Mouse (Mus musculus): Measurements from ENCODE around the gene Dirc2. TPM values are rescaled to one million over a fixed set of nuclear protein-coding genes. Genes with fewer than 3 reads are reported as not detected.

Gene Dirc2
- polyA plus RNA-seq, 1 experiment from 2014 or later: 20.9 TPM

- WGBS: 80% methylated on average over 6 of the region's 6 CpGs
These were observed 22.9 kb upstream of the Dirc2 start for GRCm38 (mm10) chr16:35791962-35792521.

GRCm38 (mm10) chr16:35788330-35788729, 19.2 kb upstream of the Dirc2 start:
- Histone ChIP-seq H3K4me1 (ENCODE audit: control insufficient read depth, insufficient read depth, low read length) (0 out of 2 replicates have a peak, but pooled peaks cover 2% of the 10 kb centered on the region), H3K27ac (ENCODE audit: low read depth, low read length) (no peak overlapping the region), H3K36me3 (ENCODE audit: control insufficient read depth, insufficient read depth, low read length) (no peaks in the 10 kb centered on the region), H3K9ac (ENCODE audit: low read length) (no peak overlapping the region), H3K4me2 (ENCODE audit: low read depth) (no peak overlapping the region), H3K4me3 (ENCODE audit: low read depth, low read length) (no peak overlapping the region), H3K27me3 (ENCODE audit: control insufficient read depth, insufficient read depth, low read length) (no peaks in the 10 kb centered on the region), H3K9me3 (ENCODE audit: control insufficient read depth, low read length) (no peaks in the 10 kb centered on the region)
- 91% methylated on average over 6 of the region's 6 CpGs for WGBS
- ATAC-seq (ENCODE audit: insufficient read depth, low FRiP score, low TSS enrichment): no peak
- DNase-seq (ENCODE audit: low spot score): no peak

More at GRCm38 (mm10) chr16:35791962-35792521, 22.9 kb upstream of the Dirc2 start:
- ATAC-seq (ENCODE audit: insufficient read depth, low FRiP score, low TSS enrichment): no peak
- 0 out of 2 replicates have a peak, but pooled peaks cover 2% of the 10 kb centered on the region for H3K4me1 ChIP-seq (ENCODE audit: control insufficient read depth, insufficient read depth, low read length)
- H3K36me3 ChIP-seq (ENCODE audit: control insufficient read depth, insufficient read depth, low read length): no peaks in the 10 kb centered on the region
- H3K27ac ChIP-seq (ENCODE audit: low read depth, low read length): no peak overlapping the region
- no peak overlapping the region for H3K4me3 ChIP-seq (ENCODE audit: low read depth, low read length)
- no peaks in the 10 kb centered on the region for H3K9me3 ChIP-seq (ENCODE audit: control insufficient read depth, low read length)
- H3K4me2 ChIP-seq (ENCODE audit: low read depth): no peak overlapping the region
- DNase-seq (ENCODE audit: low spot score): no peak
- no peak overlapping the region for H3K9ac ChIP-seq (ENCODE audit: low read length)
- H3K27me3 ChIP-seq (ENCODE audit: control insufficient read depth, insufficient read depth, low read length): no peaks in the 10 kb centered on the region

DNA sequence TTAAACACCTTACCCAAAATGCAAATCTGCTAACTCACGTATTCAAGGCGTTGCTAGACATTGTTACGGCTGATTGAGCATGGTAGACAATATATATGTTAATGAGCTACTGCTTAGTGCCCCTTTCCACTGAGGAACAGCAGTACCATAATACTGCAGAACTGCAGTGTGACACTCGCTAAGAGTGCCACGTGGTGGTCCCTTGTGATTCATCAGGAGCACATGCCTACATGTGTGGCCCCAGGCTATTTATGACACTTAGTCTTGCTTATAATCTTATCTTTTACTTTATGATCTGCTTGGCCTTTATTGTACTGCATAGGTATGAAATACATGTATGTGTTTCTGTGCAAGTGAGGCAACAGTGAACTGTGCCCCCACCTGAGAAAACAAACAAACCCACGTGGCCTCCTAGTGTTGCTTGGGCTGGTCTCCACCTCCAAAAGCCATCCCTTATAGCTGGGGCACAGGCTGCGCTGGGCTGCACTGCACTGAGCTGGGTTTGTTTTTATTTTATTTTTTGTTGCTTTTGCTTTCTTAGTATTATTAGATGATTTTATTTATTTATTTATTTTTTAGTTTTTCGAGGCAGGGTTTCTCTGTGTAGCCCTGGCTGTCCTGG, 18.5 kb upstream of the Dirc2 start:
- Histone ChIP-seq H3K36me3 (ENCODE audit: control insufficient read depth, insufficient read depth, low read length) (no peaks in the 10 kb centered on the region), H3K4me1 (ENCODE audit: control insufficient read depth, insufficient read depth, low read length) (0 out of 2 replicates have a peak, but pooled peaks cover 2% of the 10 kb centered on the region), H3K4me3 (ENCODE audit: low read depth, low read length) (no peak overlapping the region), H3K9me3 (ENCODE audit: control insufficient read depth, low read length) (no peaks in the 10 kb centered on the region), H3K27ac (ENCODE audit: low read depth, low read length) (no peak overlapping the region), H3K4me2 (ENCODE audit: low read depth) (no peak overlapping the region), H3K9ac (ENCODE audit: low read length) (no peak overlapping the region), H3K27me3 (ENCODE audit: control insufficient read depth, insufficient read depth, low read length) (no peaks in the 10 kb centered on the region)
- DNase-seq (ENCODE audit: low spot score): no peak
- WGBS: 62% methylated on average over 8 of the region's 8 CpGs
- ATAC-seq (ENCODE audit: insufficient read depth, low FRiP score, low TSS enrichment): peak; percentile 55; the same call in 1 of the 2 replicates

GRCm38 (mm10) chr16:35787163-35787562, 18.0 kb upstream of the Dirc2 start:
- no peaks in the 10 kb centered on the region for H3K27me3 ChIP-seq (ENCODE audit: control insufficient read depth, insufficient read depth, low read length)
- DNase-seq (ENCODE audit: low spot score) (no peak), ATAC-seq (ENCODE audit: insufficient read depth, low FRiP score, low TSS enrichment) (0 out of 2 replicates have a peak, but pooled peaks have one; percentile 23)
- H3K9ac ChIP-seq (ENCODE audit: low read length): no peak overlapping the region
- WGBS: 91% methylated on average over 6 of the region's 6 CpGs
- H3K4me3 ChIP-seq (ENCODE audit: low read depth, low read length): no peak overlapping the region
- 0 out of 2 replicates have a peak, but pooled peaks cover 2% of the 10 kb centered on the region for H3K4me1 ChIP-seq (ENCODE audit: control insufficient read depth, insufficient read depth, low read length)
- H3K36me3 ChIP-seq (ENCODE audit: control insufficient read depth, insufficient read depth, low read length): no peaks in the 10 kb centered on the region
- H3K27ac ChIP-seq (ENCODE audit: low read depth, low read length): no peak overlapping the region
- H3K4me2 ChIP-seq (ENCODE audit: low read depth): no peak overlapping the region
- H3K9me3 ChIP-seq (ENCODE audit: control insufficient read depth, low read length): no peaks in the 10 kb centered on the region

GRCm38 (mm10) chr16:35784134-35784725, 15.1 kb upstream of the Dirc2 start:
- WGBS: 84% methylated on average over 7 of the region's 7 CpGs
- Histone ChIP-seq H3K27ac (ENCODE audit: low read depth, low read length) (no peak overlapping the region), H3K4me3 (ENCODE audit: low read depth, low read length) (no peak overlapping the region), H3K4me1 (ENCODE audit: control insufficient read depth, insufficient read depth, low read length) (0 out of 2 replicates have a peak, but pooled peaks cover 2% of the 10 kb centered on the region), H3K9me3 (ENCODE audit: control insufficient read depth, low read length) (no peaks in the 10 kb centered on the region), H3K36me3 (ENCODE audit: control insufficient read depth, insufficient read depth, low read length) (no peaks in the 10 kb centered on the region), H3K4me2 (ENCODE audit: low read depth) (no peak overlapping the region), H3K27me3 (ENCODE audit: control insufficient read depth, insufficient read depth, low read length) (no peaks in the 10 kb centered on the region), H3K9ac (ENCODE audit: low read length) (no peak overlapping the region)
- ATAC-seq (ENCODE audit: insufficient read depth, low FRiP score, low TSS enrichment) (no peak), DNase-seq (ENCODE audit: low spot score) (no peak)

DNA sequence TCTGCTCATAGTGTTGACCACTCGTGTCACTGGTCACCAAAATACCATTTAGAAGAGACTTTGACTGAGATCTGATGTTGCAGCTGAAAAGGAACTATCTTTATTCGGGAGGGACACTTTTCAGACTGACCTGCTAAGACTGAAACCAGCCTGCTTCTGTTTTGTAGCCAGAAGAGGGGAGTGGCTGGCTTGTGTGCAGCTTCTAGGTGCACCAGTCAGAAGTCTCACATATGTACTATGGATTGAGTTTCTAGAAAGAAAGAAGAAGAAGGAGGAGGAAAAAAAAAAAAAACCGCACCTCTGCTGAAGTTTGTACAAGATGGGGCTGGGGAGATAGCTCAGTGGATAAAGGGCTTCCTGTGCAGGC, 14.0 kb upstream of the Dirc2 start:
- H3K4me1 ChIP-seq (ENCODE audit: control insufficient read depth, insufficient read depth, low read length): 0 out of 2 replicates have a peak, but pooled peaks cover 2% of the 10 kb centered on the region
- DNase-seq (ENCODE audit: low spot score) (no peak), ATAC-seq (ENCODE audit: insufficient read depth, low FRiP score, low TSS enrichment) (no peak)
- H3K27ac ChIP-seq (ENCODE audit: low read depth, low read length): no peak overlapping the region
- no peaks in the 10 kb centered on the region for H3K9me3 ChIP-seq (ENCODE audit: control insufficient read depth, low read length)
- no peaks in the 10 kb centered on the region for H3K36me3 ChIP-seq (ENCODE audit: control insufficient read depth, insufficient read depth, low read length)
- WGBS: 91% methylated on average over 3 of the region's 3 CpGs
- no peak overlapping the region for H3K4me3 ChIP-seq (ENCODE audit: low read depth, low read length)
- H3K27me3 ChIP-seq (ENCODE audit: control insufficient read depth, insufficient read depth, low read length): no peaks in the 10 kb centered on the region
- no peak overlapping the region for H3K9ac ChIP-seq (ENCODE audit: low read length)
- no peak overlapping the region for H3K4me2 ChIP-seq (ENCODE audit: low read depth)

- no peak overlapping the region for H3K4me2 ChIP-seq (ENCODE audit: low read depth)
- no peak for DNase-seq (ENCODE audit: low spot score)
- no peak for ATAC-seq (ENCODE audit: insufficient read depth, low FRiP score, low TSS enrichment)
- WGBS: 88% methylated on average over 13 of the region's 13 CpGs
- no peaks in the 10 kb centered on the region for H3K9me3 ChIP-seq (ENCODE audit: control insufficient read depth, low read length)
- H3K4me3 ChIP-seq (ENCODE audit: low read depth, low read length): no peak overlapping the region
- H3K36me3 ChIP-seq (ENCODE audit: control insufficient read depth, insufficient read depth, low read length): no peaks in the 10 kb centered on the region
- no peak overlapping the region for H3K27ac ChIP-seq (ENCODE audit: low read depth, low read length)
- H3K27me3 ChIP-seq (ENCODE audit: control insufficient read depth, insufficient read depth, low read length): no peaks in the 10 kb centered on the region
- 0 out of 2 replicates have a peak, but pooled peaks cover under 1% of the 10 kb centered on the region for H3K4me1 ChIP-seq (ENCODE audit: control insufficient read depth, insufficient read depth, low read length)
- H3K9ac ChIP-seq (ENCODE audit: low read length): no peak overlapping the region
These were observed 13.5 kb upstream of the Dirc2 start for GRCm38 (mm10) chr16:35782451-35783206.

- no peak overlapping the region for H3K4me3 ChIP-seq (ENCODE audit: low read depth, low read length)
- no peaks in the 10 kb centered on the region for H3K4me1 ChIP-seq (ENCODE audit: control insufficient read depth, insufficient read depth, low read length)
- ATAC-seq (ENCODE audit: insufficient read depth, low FRiP score, low TSS enrichment): no peak
- H3K27me3 ChIP-seq (ENCODE audit: control insufficient read depth, insufficient read depth, low read length): no peaks in the 10 kb centered on the region
- H3K36me3 ChIP-seq (ENCODE audit: control insufficient read depth, insufficient read depth, low read length): no peaks in the 10 kb centered on the region
- H3K9ac ChIP-seq (ENCODE audit: low read length): no peak overlapping the region
- 86% methylated on average over 5 of the region's 5 CpGs for WGBS
- no peaks in the 10 kb centered on the region for H3K9me3 ChIP-seq (ENCODE audit: control insufficient read depth, low read length)
- no peak overlapping the region for H3K27ac ChIP-seq (ENCODE audit: low read depth, low read length)
- no peak for DNase-seq (ENCODE audit: low spot score)
- H3K4me2 ChIP-seq (ENCODE audit: low read depth): no peak overlapping the region
These were observed 12.5 kb upstream of the Dirc2 start for GRCm38 (mm10) chr16:35781651-35782050.
